Mouse (Mus musculus) kidney, embryonic 15.5 days (tissue): ENCODE measurements around the gene Chrnb1. TPM values are rescaled to one million over a fixed set of nuclear protein-coding genes. Genes with fewer than 3 reads are reported as not detected.

ENCODE experiments used
- ATAC-seq: fragments of 200-750 bp; cut with Nextera tagmentation; replicated peaks from 2 replicates; pipeline ENCODE4 v1.8.0; 2017; ENCODE audit warnings: moderate TSS enrichment; ENCODE audit not compliant: low FRiP score
- H3K27ac ChIP-seq: fragments of 300-500 bp; sonication (generic); 2 replicates; pipeline ENCODE4 v1.5.1; 2015; ENCODE audit warnings: mild to moderate bottlenecking, inconsistent platforms
- H3K27me3 ChIP-seq: fragments of 300-500 bp; sonication (generic); 2 replicates; pipeline ENCODE4 v1.6.1; 2015; ENCODE audit warnings: inconsistent platforms
- H3K36me3 ChIP-seq: fragments of 300-500 bp; sonication (generic); 2 replicates; pipeline ENCODE4 v1.6.1; 2015; ENCODE audit warnings: inconsistent platforms
- H3K4me1 ChIP-seq: fragments of 300-500 bp; sonication (generic); 2 replicates; pipeline ENCODE4 v1.6.1; 2015; ENCODE audit warnings: inconsistent platforms
- H3K4me2 ChIP-seq: fragments of 300-500 bp; sonication (generic); 2 replicates; pipeline ENCODE4 v1.6.1; 2015; ENCODE audit warnings: moderate library complexity, mild to moderate bottlenecking, inconsistent platforms
- H3K4me3 ChIP-seq: fragments of 300-500 bp; sonication (generic); replicated peaks from 2 replicates; pipeline ENCODE4 v1.5.1; 2015; ENCODE audit warnings: mild to moderate bottlenecking, inconsistent platforms
- H3K9ac ChIP-seq: fragments of 300-500 bp; sonication (generic); 2 replicates; pipeline ENCODE4 v1.6.1; 2015; ENCODE audit warnings: mild to moderate bottlenecking, inconsistent platforms
- H3K9me3 ChIP-seq: fragments of 300-500 bp; sonication (generic); replicated peaks from 2 replicates; pipeline ENCODE4 v1.6.1; 2016; ENCODE audit warnings: inconsistent platforms
- WGBS: fragments of 180-500 bp; shearing (Covaris S2); methylation state at CpG from one replicate; pipeline ENCODE4 v1.1.7; 2015; ENCODE audit warnings: mixed read lengths; 5-methylcytosine and 5-hydroxymethylcytosine counted together
- polyA plus RNA-seq: library from polyadenylated mRNA; unstranded; fragments of >200 nt; fragmentation: Nextera tagmentation; extraction: Ambion mirVana; gene quantifications from 2 replicates; pipeline ENCODE4 v1.2.1, GENCODE M21; 2015

Gene Chrnb1
- polyA plus RNA-seq, 1 experiment from 2014 or later: 12.3 TPM

- 62% methylated on average over 2 of the region's 2 CpGs for WGBS
- Histone ChIP-seq H3K36me3 (peaks cover 44% of the 10 kb centered on the region), H3K4me3 (no peak overlapping the region), H3K9ac (no peak overlapping the region), H3K4me1 (no peaks in the 10 kb centered on the region), H3K27ac (no peak overlapping the region), H3K27me3 (no peaks in the 10 kb centered on the region), H3K9me3 (no peaks in the 10 kb centered on the region), H3K4me2 (no peak overlapping the region)
- ATAC-seq: no peak
Observed at GRCm38 (mm10) chr11:69823456-69823855, 27.7 kb upstream of the Chrnb1 start.

DNA sequence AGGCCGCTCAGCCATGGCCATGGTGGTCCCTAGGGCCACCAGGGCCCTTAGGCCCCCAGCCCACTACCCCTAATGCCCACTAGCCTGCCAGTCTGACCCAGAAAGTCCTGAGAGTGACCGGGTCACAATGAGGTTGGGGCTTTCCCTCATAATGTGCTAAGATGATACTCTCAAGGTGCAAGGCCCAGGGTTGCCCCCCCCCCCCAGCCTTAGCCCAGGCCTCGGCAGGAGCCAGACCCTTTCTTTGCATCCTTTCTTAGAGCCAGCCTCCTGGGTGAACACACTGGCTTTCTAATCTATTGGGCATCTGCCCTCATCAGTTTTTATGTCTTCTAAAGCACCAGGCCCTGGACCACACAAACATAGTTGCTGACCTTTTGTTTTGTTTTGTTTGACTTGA, 26.3 kb upstream of the Chrnb1 start, which contains the start of gene Spem1:
TSS of gene Spem1 (minus strand) at position 101 of the 400 bp plus-strand sequence.
- peaks cover 30% of the 10 kb centered on the region for H3K36me3 ChIP-seq
- H3K4me2 ChIP-seq: no peak within 1 kb of the TSS
- H3K27ac ChIP-seq: no peak within 1 kb of the TSS
- H3K4me3 ChIP-seq: no peak within 1 kb of the TSS
- no peaks in the 10 kb centered on the region for H3K4me1 ChIP-seq
- no peak within 1 kb of the TSS for H3K9ac ChIP-seq
- no peak for ATAC-seq
- no peaks in the 10 kb centered on the region for H3K27me3 ChIP-seq
- 84% methylated on average over 3 of the region's 3 CpGs for WGBS
- H3K9me3 ChIP-seq: 0 out of 2 replicates have a peak, but pooled peaks cover 4% of the 10 kb centered on the region

DNA sequence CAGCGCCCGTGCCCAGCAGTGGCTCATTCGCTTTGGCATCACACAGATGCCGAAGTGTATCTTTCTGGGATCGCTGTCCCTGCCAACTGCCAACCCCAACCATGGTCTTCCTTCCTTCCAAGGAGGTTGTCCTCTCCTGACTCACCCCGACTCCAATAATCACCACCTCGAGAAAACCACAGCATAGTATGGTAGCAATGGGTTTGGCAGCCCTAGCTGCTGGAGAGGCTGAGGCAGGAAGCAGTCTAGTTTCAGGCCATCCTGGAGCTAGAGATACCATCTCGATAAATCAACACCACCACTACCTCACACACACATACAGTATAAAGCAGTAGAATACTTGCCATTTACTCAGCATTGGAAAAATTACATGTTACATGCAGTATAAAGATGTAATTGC, 23.1 kb upstream of the Chrnb1 start:
- Histone ChIP-seq H3K4me2 (no peak overlapping the region), H3K27me3 (no peaks in the 10 kb centered on the region), H3K4me1 (peaks cover 4% of the 10 kb centered on the region; the same call in 1 of the 2 replicates), H3K4me3 (no peak overlapping the region), H3K9ac (no peak overlapping the region), H3K36me3 (0 out of 2 replicates have a peak, but pooled peaks cover under 1% of the 10 kb centered on the region), H3K27ac (no peak overlapping the region), H3K9me3 (0 out of 2 replicates have a peak, but pooled peaks cover 8% of the 10 kb centered on the region)
- no peak for ATAC-seq
- WGBS: 89% methylated on average over 8 of the region's 8 CpGs

DNA sequence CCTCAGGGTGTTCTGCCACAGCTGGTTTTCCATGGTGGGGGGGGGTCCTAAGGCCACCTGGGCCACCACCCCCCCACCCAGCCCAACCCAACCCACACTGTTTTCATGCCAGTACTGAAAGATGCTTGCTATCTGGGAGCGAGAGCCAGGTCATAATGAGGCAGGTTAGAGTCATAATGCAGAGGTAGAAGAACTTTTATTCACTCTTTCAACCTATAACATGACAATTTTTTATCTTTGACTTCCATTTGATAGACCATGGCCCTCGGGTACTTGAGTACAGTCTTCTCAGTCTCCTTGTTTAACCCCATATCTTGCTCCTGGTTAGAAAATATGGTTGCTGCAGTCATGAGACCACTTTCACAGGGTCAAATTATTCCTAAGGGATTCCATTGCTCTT, 22.6 kb upstream of the Chrnb1 start, which contains the start of gene Spem2:
TSS of gene Spem2 (minus strand) at position 101 of the 400 bp plus-strand sequence.
- no peaks in the 10 kb centered on the region for H3K36me3 ChIP-seq
- H3K4me1 ChIP-seq: peaks cover 4% of the 10 kb centered on the region; the same call in 1 of the 2 replicates
- H3K9me3 ChIP-seq: 0 out of 2 replicates have a peak, but pooled peaks cover 8% of the 10 kb centered on the region
- ATAC-seq: no peak
- no peak within 1 kb of the TSS for H3K4me2 ChIP-seq
- H3K9ac ChIP-seq: no peak within 1 kb of the TSS
- H3K4me3 ChIP-seq: no peak within 1 kb of the TSS
- no peaks in the 10 kb centered on the region for H3K27me3 ChIP-seq
- 76% methylated on average over 2 of the region's 2 CpGs for WGBS
- H3K27ac ChIP-seq: no peak within 1 kb of the TSS

DNA sequence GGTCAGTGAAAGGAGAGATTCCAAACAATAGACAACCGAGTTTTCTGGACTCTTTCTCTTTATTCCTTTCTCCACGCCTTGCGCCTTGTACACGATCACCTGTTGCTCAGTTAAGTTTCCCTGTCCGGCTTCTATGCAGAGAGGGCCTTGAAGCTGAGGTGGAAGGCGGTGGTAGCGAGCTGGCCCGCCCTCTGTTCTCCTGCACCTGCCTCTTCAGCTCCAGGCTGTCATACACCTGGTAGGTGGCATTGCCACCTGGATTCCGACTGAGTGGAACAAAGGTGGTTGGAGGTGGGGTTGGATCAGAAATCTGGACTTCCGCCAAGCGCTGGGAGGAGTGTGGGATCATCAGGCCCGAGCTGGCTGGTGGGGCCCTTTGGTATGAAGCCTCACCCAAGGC, 20.8 kb upstream of the Chrnb1 start:
- no peak overlapping the region for H3K4me3 ChIP-seq
- H3K36me3 ChIP-seq: no peaks in the 10 kb centered on the region
- ATAC-seq: no peak
- WGBS: 91% methylated on average over 12 of the region's 12 CpGs
- no peak overlapping the region for H3K4me2 ChIP-seq
- no peak overlapping the region for H3K27ac ChIP-seq
- H3K4me1 ChIP-seq: peaks cover 4% of the 10 kb centered on the region; the same call in 1 of the 2 replicates
- H3K9me3 ChIP-seq: 0 out of 2 replicates have a peak, but pooled peaks cover 8% of the 10 kb centered on the region
- no peaks in the 10 kb centered on the region for H3K27me3 ChIP-seq
- no peak overlapping the region for H3K9ac ChIP-seq

- Histone ChIP-seq H3K27me3 (no peaks in the 10 kb centered on the region), H3K4me1 (peaks cover 4% of the 10 kb centered on the region; the same call in 1 of the 2 replicates), H3K9ac (no peak within 1 kb of the TSS), H3K36me3 (no peaks in the 10 kb centered on the region), H3K9me3 (0 out of 2 replicates have a peak, but pooled peaks cover 8% of the 10 kb centered on the region), H3K4me2 (no peak within 1 kb of the TSS), H3K4me3 (no peak within 1 kb of the TSS), H3K27ac (no peak within 1 kb of the TSS)
- 52% methylated on average over 10 of the region's 10 CpGs for WGBS
- no peak for ATAC-seq
Observed at GRCm38 (mm10) chr11:69815155-69815554, 19.4 kb upstream of the Chrnb1 start, which contains the start of gene Gm39566. Gm39566 (minus strand) TSS chr11:69815298.

- ATAC-seq: no peak
- no peak overlapping the region for H3K27ac ChIP-seq
- no peak overlapping the region for H3K4me3 ChIP-seq
- H3K36me3 ChIP-seq: no peaks in the 10 kb centered on the region
- no peak overlapping the region for H3K9ac ChIP-seq
- H3K9me3 ChIP-seq: no peaks in the 10 kb centered on the region
- peaks cover 13% of the 10 kb centered on the region for H3K27me3 ChIP-seq
- no peak overlapping the region for H3K4me2 ChIP-seq
- H3K4me1 ChIP-seq: peaks cover 3% of the 10 kb centered on the region; the same call in 1 of the 2 replicates
Observed at GRCm38 (mm10) chr11:69810280-69810679, 14.5 kb upstream of the Chrnb1 start.

GRCm38 (mm10) chr11:69807641-69808040, 11.9 kb upstream of the Chrnb1 start:
- Histone ChIP-seq H3K4me3 (no peak overlapping the region), H3K27me3 (peaks cover 32% of the 10 kb centered on the region), H3K4me1 (peaks cover 25% of the 10 kb centered on the region), H3K27ac (no peak overlapping the region), H3K9me3 (no peaks in the 10 kb centered on the region), H3K36me3 (no peaks in the 10 kb centered on the region), H3K4me2 (no peak overlapping the region), H3K9ac (no peak overlapping the region)
- no peak for ATAC-seq
- 78% methylated on average over 2 of the region's 2 CpGs for WGBS

GRCm38 (mm10) chr11:69806378-69806777, 10.6 kb upstream of the Chrnb1 start:
- Histone ChIP-seq H3K27me3 (peaks cover 44% of the 10 kb centered on the region), H3K9ac (no peak overlapping the region), H3K36me3 (no peaks in the 10 kb centered on the region), H3K27ac (no peak overlapping the region), H3K4me3 (no peak overlapping the region), H3K4me2 (no peak overlapping the region), H3K9me3 (no peaks in the 10 kb centered on the region), H3K4me1 (peaks cover 38% of the 10 kb centered on the region)
- no peak for ATAC-seq
- WGBS: 88% methylated on average over 4 of the region's 4 CpGs

DNA sequence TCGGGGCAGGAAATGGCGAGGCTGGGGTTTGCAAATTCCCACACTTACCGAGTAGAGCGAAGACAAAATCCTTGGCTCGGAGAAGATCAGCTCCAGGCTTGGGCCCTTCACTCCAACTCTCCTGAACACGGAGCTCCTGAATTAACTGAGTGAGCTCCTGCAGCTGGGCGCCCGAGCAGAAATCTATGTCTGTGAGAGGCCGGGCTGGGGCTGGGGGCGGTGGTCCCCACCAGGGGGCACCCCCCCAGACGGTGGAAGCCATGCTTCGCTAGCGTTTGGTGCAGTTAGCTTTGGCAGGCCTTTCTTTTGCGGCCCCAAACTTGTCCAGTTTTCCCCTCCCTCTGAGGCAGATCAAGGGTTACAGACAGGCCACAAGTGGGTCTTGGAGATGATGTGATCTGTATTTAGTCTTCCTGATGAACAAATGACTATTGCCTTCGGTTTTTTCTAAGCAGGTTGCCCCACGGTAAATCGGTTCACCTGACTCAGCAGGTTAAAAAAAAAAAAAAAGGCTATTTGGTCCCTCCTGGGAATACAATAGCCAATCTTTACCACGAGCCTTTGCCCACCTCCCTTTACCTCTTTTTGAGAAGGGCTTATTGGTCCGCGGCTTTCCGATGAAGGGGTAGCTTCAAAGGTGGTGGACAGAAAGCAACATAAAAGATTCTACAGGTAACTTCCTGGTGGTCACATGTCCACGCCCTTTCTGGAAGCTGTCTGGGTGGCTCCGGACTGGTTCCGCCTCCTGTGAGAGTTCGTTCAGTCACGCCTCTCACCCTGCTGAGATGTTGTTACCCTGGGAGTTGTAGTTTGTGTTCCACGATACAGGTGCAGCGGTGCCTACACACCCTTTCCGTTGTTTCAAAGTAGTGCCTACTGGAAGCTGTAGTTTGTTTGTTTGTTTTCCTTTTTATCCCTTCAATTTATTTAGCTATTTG, 9.5 kb upstream of the Chrnb1 start, which contains the start of gene Tmem102:
TSS of gene Tmem102 (minus strand) at position 653 of the 938 bp plus-strand sequence.
- Histone ChIP-seq H3K4me1 (peaks cover 49% of the 10 kb centered on the region), H3K27me3 (peaks cover 47% of the 10 kb centered on the region), H3K27ac (no peak within 1 kb of the TSS), H3K36me3 (no peaks in the 10 kb centered on the region), H3K9me3 (no peaks in the 10 kb centered on the region), H3K9ac (peak within 1 kb of the TSS; percentile 46), H3K4me3 (peak within 1 kb of the TSS; percentile 61), H3K4me2 (peak within 1 kb of the TSS; percentile 93)
- no peak for ATAC-seq
- 6% methylated on average over 29 of the region's 29 CpGs for WGBS

GRCm38 (mm10) chr11:69804652-69804940, 8.9 kb upstream of the Chrnb1 start:
- peak overlapping the region; percentile 93 for H3K4me2 ChIP-seq
- H3K4me3 ChIP-seq: peak overlapping the region; percentile 61
- ATAC-seq: no peak
- WGBS: 7% methylated on average over 12 of the region's 12 CpGs
- H3K27me3 ChIP-seq: peaks cover 47% of the 10 kb centered on the region
- peak overlapping the region; percentile 46 for H3K9ac ChIP-seq
- peaks cover 55% of the 10 kb centered on the region for H3K4me1 ChIP-seq
- H3K27ac ChIP-seq: no peak overlapping the region
- no peaks in the 10 kb centered on the region for H3K36me3 ChIP-seq
- H3K9me3 ChIP-seq: no peaks in the 10 kb centered on the region
